Mouse (Mus musculus): ENCODE results near the gene Syt12.

- TF ChIP-seq CTCF (IDR thresholded peaks at IDR 0.05; ENCODE audit: control insufficient read depth, insufficient read depth, insufficient read length) (no peak), MYOD1 (IDR thresholded peaks at IDR 0.05; ENCODE audit: control insufficient read depth, insufficient read length, low read depth) (peak; percentile 13), FOSL1 (IDR thresholded peaks at IDR 0.05; ENCODE audit: insufficient read depth, low read length, poor library complexity, severe bottlenecking) (no peak)
Observed at GRCm38 (mm10) chr19:4477345-4478189, at the start of gene Syt12.

All from C2C12 (cell line).